Mouse (Mus musculus) spleen, adult 2 months (tissue): Measurements from ENCODE around the gene Cntn3.

Experiments
- CTCF ChIP-seq: fragments of 200-500 bp; IDR thresholded peaks from 2 replicates; pipeline ENCODE4 v1.5.1; 2011; ENCODE audit warnings: mild to moderate bottlenecking, inconsistent platforms; ENCODE audit not compliant: insufficient read depth, insufficient read length, insufficient replicate concordance; ENCODE audit errors: extremely low read depth
- POLR2A ChIP-seq: fragments of 200-500 bp; IDR thresholded peaks from 2 replicates; pipeline ENCODE4 v1.6.1; 2011; ENCODE audit warnings: low read depth, low read length, inconsistent platforms

DNA sequence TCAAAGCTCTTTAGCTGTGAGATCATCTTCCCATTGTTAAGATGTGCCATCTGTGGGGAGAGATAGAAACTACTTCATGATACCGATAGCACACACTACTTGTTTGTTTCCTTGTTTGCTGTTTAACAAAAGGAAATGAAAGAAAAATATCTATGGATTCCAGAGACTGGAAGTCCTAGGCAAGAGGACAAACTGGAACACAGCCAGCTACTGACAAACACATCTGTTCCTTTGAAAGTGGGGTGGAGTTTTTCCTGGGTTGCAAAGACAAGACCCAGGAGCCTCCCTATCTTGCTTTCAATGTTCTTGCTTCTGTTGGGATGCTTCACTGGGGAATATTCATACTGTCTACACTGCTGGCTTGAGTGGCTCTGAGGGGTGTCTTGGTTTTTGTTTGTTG lies 5.4 kb downstream of the Cntn3 start:
- no peak for TF ChIP-seq CTCF
- no peak for TF ChIP-seq POLR2A
